Mouse (Mus musculus): ENCODE data around the gene Tuba4a.

DNA sequence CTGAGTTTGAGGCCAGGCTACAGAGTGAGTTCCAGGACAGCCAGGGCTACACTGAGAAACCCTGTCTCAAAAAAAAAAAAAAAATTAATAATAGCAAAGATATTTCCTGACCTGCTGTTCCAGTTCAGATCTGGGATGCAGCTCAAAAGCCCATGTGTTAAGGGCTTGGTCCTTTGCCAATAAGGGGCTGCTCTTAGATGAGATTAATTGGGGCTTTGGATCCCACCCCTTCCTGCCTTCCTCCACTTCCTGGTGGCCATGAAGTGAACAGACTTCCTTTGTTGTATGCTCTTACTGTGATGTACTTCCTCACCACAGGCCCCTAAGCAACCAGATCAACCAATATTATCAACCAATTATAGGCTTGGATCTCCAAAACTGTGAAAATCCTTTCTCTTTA is 32.5 kb downstream of the Tuba4a start:
- TF ChIP-seq EP300 (IDR thresholded peaks at IDR 0.05; ENCODE audit: low read depth) (no peak), CTCF (IDR thresholded peaks at IDR 0.05; ENCODE audit: low read depth) (no peak)
